ENCODE assay signal across 12 mouse cellular contexts in genomic region chr2:127121591-127122235, GRCm38 (mm10). TPM values are rescaled to one million over a fixed set of nuclear protein-coding genes. Genes with fewer than 3 reads are reported as not detected.
DNase-seq lines count a peak whose midpoint lies in the region; ATAC-seq and TF ChIP-seq lines count a peak whose summit lies in the region.
"Had no signal": no experiment of that assay in that cellular context is flagged by ENCODE, and none has a peak within 500 bp of the region (broad histone marks: within the 10 kb centered on the region; RNA-seq: fewer than 3 reads in every experiment).

No protein-coding gene starts in this region.

- H3K4me3 ChIP-seq in heart, embryonic 10.5 days: no peak overlapping the region
- H3K4me3 ChIP-seq in heart, postnatal 0 days (ENCODE audit: low read depth, low read length): no peak overlapping the region
- H3K4me3 ChIP-seq: forebrain, embryonic 15.5 days; liver, embryonic 13.5 days had no signal

- H3K27me3 ChIP-seq in heart, embryonic 10.5 days (ENCODE audit: insufficient read depth, poor library complexity, severe bottlenecking): no peaks in the 10 kb centered on the region
- H3K27me3 ChIP-seq in heart, postnatal 0 days (ENCODE audit: control insufficient read depth, insufficient read depth, low read length): no peaks in the 10 kb centered on the region
- H3K27me3 ChIP-seq: forebrain, embryonic 15.5 days; liver, embryonic 13.5 days had no signal

- H3K4me1 ChIP-seq in heart, embryonic 10.5 days: no peaks in the 10 kb centered on the region
- H3K4me1 ChIP-seq in heart, postnatal 0 days (ENCODE audit: control insufficient read depth, insufficient read depth): no peaks in the 10 kb centered on the region
- H3K4me1 ChIP-seq: forebrain, embryonic 15.5 days; liver, embryonic 13.5 days had no signal

- peak; percentile 97 for DNase-seq in heart, adult 11 months
- no peak for DNase-seq in heart, embryonic 10.5 days (ENCODE audit: low spot score)
- peak; percentile 18 to 40 for DNase-seq in adrenal gland, postnatal 36 days
- no peak for DNase-seq in heart, postnatal 0 days (ENCODE audit: low spot score)
- peak; percentile 56 to 77 for DNase-seq in kidney, postnatal 4 days
- DNase-seq in cerebellum, postnatal 36 days: no peak
- no peak for DNase-seq in cerebellum, adult 11 months
- DNase-seq in layer of hippocampus, postnatal 36 days: no peak
- DNase-seq: cerebellum, adult 9-11 months; liver, embryonic 13.5 days had no signal

- H3K4me2 ChIP-seq in heart, postnatal 0 days (ENCODE audit: low read depth, low read length): peak overlapping the region; percentile 6; the same call in 1 of the 2 replicates
- H3K4me2 ChIP-seq: forebrain, embryonic 15.5 days; liver, embryonic 13.5 days had no signal

- 89% methylated on average over 8 of the region's 8 CpGs for WGBS in heart, embryonic 10.5 days
- 67% methylated on average over 8 of the region's 8 CpGs for WGBS in heart, postnatal 0 days

- no peaks in the 10 kb centered on the region for H3K9me3 ChIP-seq in heart, embryonic 10.5 days
- no peaks in the 10 kb centered on the region for H3K9me3 ChIP-seq in heart, postnatal 0 days (replicated peaks; ENCODE audit: control insufficient read depth, low read length)
- H3K9me3 ChIP-seq: forebrain, embryonic 15.5 days; liver, embryonic 13.5 days had no signal

- 0 out of 2 replicates have a peak, but pooled peaks have one; percentile 43 for TF ChIP-seq EP300 in heart, postnatal 0 days (IDR thresholded peaks at IDR 0.05; ENCODE audit: low read depth)

- H3K36me3 ChIP-seq in heart, embryonic 10.5 days: peaks cover 92% of the 10 kb centered on the region
- H3K36me3 ChIP-seq in heart, postnatal 0 days (replicated peaks; ENCODE audit: control insufficient read depth, insufficient read depth, low read length): peaks cover 84% of the 10 kb centered on the region

- peak; percentile 56 for ATAC-seq in heart, postnatal 0 days (ENCODE audit: insufficient read depth, low read depth)
- ATAC-seq: forebrain, embryonic 15.5 days; intestine, postnatal 0 days had no signal

- no peak overlapping the region for H3K27ac ChIP-seq in heart, embryonic 10.5 days
- peak overlapping the region; percentile 54 for H3K27ac ChIP-seq in heart, postnatal 0 days (ENCODE audit: low read depth)
- H3K27ac ChIP-seq: forebrain, embryonic 15.5 days; liver, embryonic 13.5 days had no signal

- no peak for TF ChIP-seq CTCF in heart, postnatal 0 days (IDR thresholded peaks at IDR 0.05; ENCODE audit: low read depth)

- H3K9ac ChIP-seq in heart, postnatal 0 days (replicated peaks; ENCODE audit: low read depth, low read length): no peak overlapping the region
- H3K9ac ChIP-seq: forebrain, embryonic 15.5 days; liver, embryonic 13.5 days had no signal

RNA-seq across cellular contexts. Expression of gene Ncaph, which starts 12.0 kb away (rescaled TPM):
- 70.9 and 76.9 TPM in 2 replicates for polyA plus RNA-seq in heart, embryonic 10.5 days (2016; fragmentation: Nextera tagmentation; extraction: Ambion mirVana)
- total RNA-seq in adrenal gland, postnatal 36 days (2021): 1 to 10 TPM; 3.9 to 4.3 TPM
- 17.0 and 33.4 TPM in 2 replicates for total RNA-seq in heart, postnatal 0 days (2014; rRNA removed; ENCODE audit: low replicate concordance)
- 14.7 and 15.6 TPM in 2 replicates for polyA plus RNA-seq in heart, postnatal 0 days (2015; fragmentation: Nextera tagmentation; extraction: Ambion mirVana)
- total RNA-seq in layer of hippocampus, postnatal 36 days (2021): 1 to 10 TPM; 1.3 to 1.7 TPM

RNA-seq across cellular contexts. Expression of gene Itpripl1, which starts 21.5 kb away (rescaled TPM):
- polyA plus RNA-seq in heart, embryonic 10.5 days (2016; fragmentation: Nextera tagmentation; extraction: Ambion mirVana): 12.4 and 13.1 TPM in 2 replicates
- 1 to 10 TPM; 6.1 to 6.7 TPM for total RNA-seq in adrenal gland, postnatal 36 days (2021)
- 9.4 and 13.6 TPM in 2 replicates for total RNA-seq in heart, postnatal 0 days (2014; rRNA removed; ENCODE audit: low replicate concordance)
- 9.8 and 10.2 TPM in 2 replicates for polyA plus RNA-seq in heart, postnatal 0 days (2015; fragmentation: Nextera tagmentation; extraction: Ambion mirVana)
- total RNA-seq in layer of hippocampus, postnatal 36 days (2021): 1 to 10 TPM; 2.4 to 3.8 TPM

RNA-seq across cellular contexts. Expression of gene Blvra, which starts 51.2 kb away (rescaled TPM):
- polyA plus RNA-seq in heart, embryonic 10.5 days (2016; fragmentation: Nextera tagmentation; extraction: Ambion mirVana): 36.0 and 40.9 TPM in 2 replicates
- total RNA-seq in adrenal gland, postnatal 36 days (2021): 10 to 100 TPM; 24.3 to 33.8 TPM
- 16.0 and 27.0 TPM in 2 replicates for total RNA-seq in heart, postnatal 0 days (2014; rRNA removed; ENCODE audit: low replicate concordance)
- polyA plus RNA-seq in heart, postnatal 0 days (2015; fragmentation: Nextera tagmentation; extraction: Ambion mirVana): 37.6 and 43.6 TPM in 2 replicates
- total RNA-seq in layer of hippocampus, postnatal 36 days (2021): 10 to 100 TPM; 19.9 to 21.5 TPM

Comparison
In these comparisons a context has a peak if more than half of its experiments do, and no peak if none do; other contexts are left out.
1. DNase-seq: peak in heart, adult 11 months (single experiment), adrenal gland, postnatal 36 days (2 of 2) and kidney, postnatal 4 days (2 of 2); none in heart, embryonic 10.5 days (single experiment), heart, postnatal 0 days (single experiment), cerebellum, postnatal 36 days (0 of 2), cerebellum, adult 11 months (single experiment) and layer of hippocampus, postnatal 36 days (0 of 2).